Mouse (Mus musculus) liver, embryonic 16.5 days (tissue): Measurements from ENCODE around the gene Mcfd2. TPM values are rescaled to one million over a fixed set of nuclear protein-coding genes. Genes with fewer than 3 reads are reported as not detected.

Source experiments
- ATAC-seq: fragments of 200-750 bp; cut with Nextera tagmentation; 2 replicates; pipeline ENCODE4 v1.8.0; 2017; ENCODE audit warnings: low read depth, mild to moderate bottlenecking, moderate number of reproducible peaks, moderate library complexity
- H3K27ac ChIP-seq: fragments of 300-500 bp; sonication (generic); 2 replicates; pipeline ENCODE4 v1.5.1; 2014; ENCODE audit warnings: mild to moderate bottlenecking, low read length
- H3K27me3 ChIP-seq: fragments of 300-500 bp; sonication (generic); 2 replicates; pipeline ENCODE4 v1.6.1; 2014; ENCODE audit warnings: low read depth, low read length, mixed read lengths; ENCODE audit not compliant: control insufficient read depth, insufficient read depth
- H3K36me3 ChIP-seq: fragments of 300-500 bp; sonication (generic); 2 replicates; pipeline ENCODE4 v1.6.1; 2014; ENCODE audit warnings: mild to moderate bottlenecking; ENCODE audit not compliant: control insufficient read depth, insufficient read depth
- H3K4me1 ChIP-seq: fragments of 300-500 bp; sonication (generic); 2 replicates; pipeline ENCODE4 v1.6.1; 2014; ENCODE audit warnings: low read depth, low read length, mixed read lengths; ENCODE audit not compliant: control insufficient read depth
- H3K4me2 ChIP-seq: fragments of 300-500 bp; sonication (generic); 2 replicates; pipeline ENCODE4 v1.6.1; 2014; ENCODE audit warnings: low read depth, low read length, mixed read lengths
- H3K4me3 ChIP-seq: fragments of 300-500 bp; sonication (generic); 2 replicates; pipeline ENCODE4 v1.5.1; 2014; ENCODE audit warnings: low read depth, mild to moderate bottlenecking, low read length
- H3K9ac ChIP-seq: fragments of 300-500 bp; sonication (generic); 2 replicates; pipeline ENCODE4 v1.6.1; 2014; ENCODE audit warnings: low read depth, low read length
- H3K9me3 ChIP-seq: fragments of 300-500 bp; sonication (generic); replicated peaks from 2 replicates; pipeline ENCODE4 v1.6.1; 2016; ENCODE audit warnings: low read length; ENCODE audit not compliant: control insufficient read depth
- WGBS: fragments of 180-500 bp; shearing (Covaris S2); extraction: QIAGEN DNeasy Blood & Tissue Kit; methylation state at CpG from one replicate; pipeline ENCODE4 v1.1.7; 2014; ENCODE audit not compliant: insufficient replicate concordance; 5-methylcytosine and 5-hydroxymethylcytosine counted together
- polyA plus RNA-seq: library from polyadenylated mRNA; unstranded; fragments of >200 nt; fragmentation: Nextera tagmentation; extraction: Ambion mirVana; gene quantifications from 2 replicates; pipeline ENCODE4 v1.2.1, GENCODE M21; 2015

The Mcfd2 gene
- polyA plus RNA-seq, result 93.6 and 103 TPM in 2 replicates

DNA sequence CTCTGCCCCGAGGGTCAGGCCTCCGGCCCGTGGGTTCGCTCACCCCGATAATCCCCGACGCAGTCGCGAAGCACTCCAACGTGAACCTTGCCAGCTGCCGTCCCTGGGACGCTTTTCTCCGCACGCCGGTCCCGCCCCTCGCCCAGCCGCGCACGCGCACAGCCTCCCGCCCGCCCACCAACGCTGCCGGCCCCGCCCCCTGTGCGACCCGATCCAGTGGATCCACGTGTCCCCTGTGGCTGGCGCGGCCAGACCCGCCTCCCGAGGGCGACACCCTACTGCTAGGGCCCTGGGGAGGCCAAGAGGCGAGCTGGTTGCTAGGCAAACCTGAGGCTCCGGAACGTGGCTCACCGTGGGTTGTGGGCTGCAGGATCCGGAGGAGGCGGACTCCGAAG lies at the start of gene Mcfd2:
Gene Mcfd2, minus strand, starts transcription at position 144 of the 395 bp plus-strand sequence.
- Histone ChIP-seq H3K9me3 (no peaks in the 10 kb centered on the region), H3K9ac (peak within 1 kb of the TSS; percentile 78), H3K36me3 (no peaks in the 10 kb centered on the region; the same call in 1 of the 2 replicates), H3K4me3 (peak within 1 kb of the TSS; percentile 76), H3K4me2 (peak within 1 kb of the TSS; percentile 81), H3K4me1 (peaks cover 16% of the 10 kb centered on the region), H3K27ac (peak within 1 kb of the TSS; percentile 49; the same call in 1 of the 2 replicates), H3K27me3 (no peaks in the 10 kb centered on the region)
- peak; percentile 95 for ATAC-seq
- under 1% methylated on average over 41 of the region's 41 CpGs for WGBS

DNA sequence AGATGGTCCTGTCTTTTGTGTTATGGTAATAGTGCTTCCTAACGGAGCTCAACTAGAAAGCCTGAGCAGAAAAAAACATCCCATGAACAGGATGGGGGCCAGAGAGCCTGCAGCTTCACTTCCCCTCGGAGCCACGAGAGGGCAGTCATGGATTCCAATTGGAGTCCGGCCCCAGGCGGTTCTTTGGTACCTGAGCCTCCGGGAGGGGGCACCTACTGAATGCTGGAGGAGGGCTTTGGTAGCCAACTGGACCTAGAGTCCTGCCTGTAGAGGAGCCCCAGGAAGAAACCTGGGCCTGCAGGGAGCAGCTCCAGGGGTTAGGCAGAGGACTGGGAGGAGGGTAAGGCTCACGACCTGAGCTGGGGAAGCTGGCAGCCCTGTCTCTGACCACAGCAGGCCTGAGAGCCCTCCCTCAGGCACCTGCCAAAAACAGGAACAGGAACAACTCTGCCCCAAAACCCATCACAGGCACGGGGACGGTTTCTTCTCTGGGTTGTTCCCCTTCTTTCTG lies 49.3 kb upstream of the Mcfd2 start:
- WGBS, result 4% methylated on average over 9 of the region's 9 CpGs
- H3K4me1 ChIP-seq, result peaks cover 15% of the 10 kb centered on the region
- H3K4me3 ChIP-seq, result no peak overlapping the region
- no peaks in the 10 kb centered on the region for H3K27me3 ChIP-seq
- 0 out of 2 replicates have a peak overlapping the region, but pooled peaks have one; percentile 39 for H3K27ac ChIP-seq
- H3K4me2 ChIP-seq, result no peak overlapping the region
- no peaks in the 10 kb centered on the region for H3K9me3 ChIP-seq
- peak; percentile 56 for ATAC-seq
- H3K36me3 ChIP-seq, result no peaks in the 10 kb centered on the region; the same call in 1 of the 2 replicates
- H3K9ac ChIP-seq, result no peak overlapping the region

DNA sequence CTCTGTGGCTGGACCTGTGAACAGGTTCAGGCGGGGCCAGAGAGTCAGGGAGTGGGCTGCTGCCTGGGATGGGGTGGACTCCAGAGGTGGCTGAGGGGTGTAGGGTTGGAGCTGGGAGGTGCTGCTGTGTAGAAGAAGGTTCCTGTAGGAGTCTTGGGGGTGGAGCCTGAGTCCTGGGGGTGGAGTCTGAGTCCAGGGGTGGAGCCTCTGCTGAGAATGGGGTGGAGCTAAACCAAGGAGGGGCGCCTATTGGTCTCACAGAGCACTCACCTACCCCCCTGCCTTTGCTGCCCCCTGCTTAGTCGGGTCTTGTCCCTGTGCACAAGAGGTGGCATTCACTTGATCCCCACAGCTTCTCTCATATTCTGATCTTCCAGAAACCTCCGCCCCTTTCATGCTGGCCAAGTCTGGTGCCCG lies 48.8 kb upstream of the Mcfd2 start:
- Histone ChIP-seq H3K9me3 (no peaks in the 10 kb centered on the region), H3K4me2 (no peak overlapping the region), H3K36me3 (no peaks in the 10 kb centered on the region; the same call in 1 of the 2 replicates), H3K27ac (no peak overlapping the region), H3K4me3 (no peak overlapping the region), H3K27me3 (no peaks in the 10 kb centered on the region), H3K9ac (no peak overlapping the region), H3K4me1 (peaks cover 15% of the 10 kb centered on the region)
- 0 out of 2 replicates have a peak, but pooled peaks have one; percentile 7 for ATAC-seq
- 62% methylated on average over 5 of the region's 5 CpGs for WGBS

DNA sequence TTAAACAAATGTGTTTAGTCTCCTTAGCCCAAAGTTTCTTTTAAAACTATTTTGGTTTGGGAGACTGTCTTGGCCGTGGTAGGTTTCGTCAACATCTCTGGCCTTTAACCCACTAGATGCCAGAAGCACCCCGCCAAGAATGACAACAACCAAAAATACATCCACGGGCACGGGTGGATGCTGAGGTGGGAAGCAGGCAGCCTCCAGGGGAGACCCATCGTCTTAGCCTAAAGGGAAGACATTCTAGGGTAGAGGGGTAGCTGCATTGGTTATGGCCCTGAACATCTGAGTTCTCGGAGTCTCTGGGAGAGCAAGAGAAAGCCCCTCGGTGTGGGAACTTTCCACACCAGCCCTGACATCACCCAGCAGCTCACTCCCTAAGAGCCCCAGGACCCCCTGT lies 48.4 kb upstream of the Mcfd2 start:
- peaks cover 2% of the 10 kb centered on the region; the same call in 1 of the 2 replicates for H3K36me3 ChIP-seq
- WGBS, result 84% methylated on average over 8 of the region's 8 CpGs

DNA sequence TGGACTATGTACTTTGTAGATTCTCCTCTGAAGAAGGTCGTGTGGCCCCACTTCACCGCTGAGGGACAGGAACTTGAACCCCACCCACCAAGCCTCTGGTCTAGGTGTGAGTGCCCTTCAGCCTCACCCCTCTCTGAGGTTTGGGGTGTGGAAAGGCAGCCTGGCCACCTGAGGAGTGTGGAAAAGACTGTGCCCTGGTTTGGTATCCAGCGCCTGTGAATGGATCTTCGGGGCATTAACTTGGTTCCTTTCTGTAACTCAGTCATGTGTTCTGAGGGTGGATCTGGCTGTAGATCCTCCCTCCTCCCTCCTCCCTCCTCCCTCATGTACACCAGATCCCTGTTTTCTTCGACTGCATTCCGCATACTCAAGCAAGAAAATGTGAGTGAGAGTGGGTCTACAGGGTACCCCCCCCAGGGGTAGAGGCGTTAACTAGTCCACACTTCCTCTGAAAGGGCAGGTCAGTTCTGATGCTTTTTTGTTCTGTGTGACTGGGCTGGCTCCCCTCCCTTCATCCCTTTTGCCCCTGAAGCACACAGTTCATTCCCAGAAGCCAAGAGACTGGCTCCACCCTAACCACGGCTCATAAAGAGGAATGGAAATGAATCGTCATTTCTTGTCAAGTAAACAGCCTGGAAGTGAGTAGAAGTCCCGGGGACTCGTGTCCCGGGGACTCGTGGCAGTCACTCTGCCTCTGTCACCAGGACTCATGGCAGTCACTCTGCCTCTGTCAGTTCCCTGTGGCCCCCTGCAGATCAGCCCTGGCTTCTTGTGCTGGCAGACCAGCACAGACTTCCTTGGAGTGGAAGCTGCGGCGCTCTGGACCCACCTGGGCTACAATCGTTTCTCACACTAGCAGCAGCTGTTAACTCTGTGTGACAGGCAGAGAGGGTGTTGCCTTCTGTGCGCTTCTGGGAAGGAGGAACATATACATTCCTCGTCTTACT lies 47.5 kb upstream of the Mcfd2 start:
- H3K9ac ChIP-seq, result no peak overlapping the region
- H3K36me3 ChIP-seq, result peaks cover 6% of the 10 kb centered on the region
- WGBS, result 64% methylated on average over 18 of the region's 18 CpGs
- peaks cover 15% of the 10 kb centered on the region for H3K4me1 ChIP-seq
- no peaks in the 10 kb centered on the region for H3K9me3 ChIP-seq
- no peak overlapping the region for H3K4me3 ChIP-seq
- no peak overlapping the region for H3K4me2 ChIP-seq
- H3K27ac ChIP-seq, result no peak overlapping the region
- H3K27me3 ChIP-seq, result no peaks in the 10 kb centered on the region
- no peak for ATAC-seq

More for the DNA sequence above, 48.4 kb upstream of the Mcfd2 start:
- no peak overlapping the region for H3K9ac ChIP-seq
- no peaks in the 10 kb centered on the region for H3K27me3 ChIP-seq
- peaks cover 15% of the 10 kb centered on the region for H3K4me1 ChIP-seq
- ATAC-seq, result no peak
- H3K9me3 ChIP-seq, result no peaks in the 10 kb centered on the region
- no peak overlapping the region for H3K4me2 ChIP-seq
- no peak overlapping the region for H3K4me3 ChIP-seq
- no peak overlapping the region for H3K27ac ChIP-seq

DNA sequence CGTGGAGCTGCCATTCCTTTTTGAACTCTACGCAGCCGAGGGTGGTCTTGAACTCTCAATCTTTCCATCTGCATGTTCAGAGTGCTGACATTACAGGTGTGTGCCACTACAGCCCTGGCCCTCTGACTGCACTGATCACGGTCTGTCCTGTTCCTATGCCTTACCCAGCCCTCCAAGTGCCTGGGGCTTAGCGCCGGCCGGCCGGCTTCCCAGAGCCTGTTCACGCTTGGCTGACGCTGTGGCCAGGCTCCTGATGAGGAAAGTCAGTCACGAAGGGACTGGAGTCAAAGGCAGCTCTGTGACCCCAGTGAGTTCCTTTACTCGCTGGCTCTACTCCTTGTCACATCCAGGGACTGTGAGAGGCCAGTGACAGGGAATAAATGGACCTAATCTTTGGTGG lies 46.6 kb upstream of the Mcfd2 start:
- Histone ChIP-seq H3K4me2 (no peak overlapping the region), H3K4me1 (peaks cover 15% of the 10 kb centered on the region), H3K27me3 (no peaks in the 10 kb centered on the region), H3K36me3 (peaks cover 6% of the 10 kb centered on the region), H3K27ac (no peak overlapping the region), H3K9me3 (no peaks in the 10 kb centered on the region), H3K4me3 (no peak overlapping the region), H3K9ac (no peak overlapping the region)
- ATAC-seq, result no peak
- WGBS, result 82% methylated on average over 12 of the region's 12 CpGs

DNA sequence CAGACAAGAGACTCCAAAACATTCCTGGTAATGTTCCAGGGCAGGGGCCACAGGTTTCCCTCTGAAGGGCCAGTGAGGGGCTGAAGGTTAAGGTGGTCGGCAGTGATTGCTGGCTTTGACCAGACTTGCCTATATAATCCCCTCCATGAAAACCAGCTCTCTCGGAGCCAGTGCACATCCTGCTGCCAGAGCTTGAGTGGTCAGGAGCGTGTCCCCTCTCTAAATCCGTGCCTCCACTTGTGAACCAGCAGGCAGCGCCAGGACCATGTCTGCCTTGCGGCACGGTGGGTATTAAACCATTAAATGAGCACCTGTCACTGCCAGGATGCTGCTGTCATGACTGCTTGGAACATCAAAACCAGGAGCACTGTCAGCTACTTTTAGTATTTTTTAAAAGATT lies 44.8 kb upstream of the Mcfd2 start:
- Histone ChIP-seq H3K9ac (no peak overlapping the region), H3K9me3 (no peaks in the 10 kb centered on the region), H3K4me2 (no peak overlapping the region), H3K4me1 (peaks cover 6% of the 10 kb centered on the region), H3K27ac (no peak overlapping the region), H3K4me3 (no peak overlapping the region), H3K27me3 (no peaks in the 10 kb centered on the region), H3K36me3 (peaks cover 6% of the 10 kb centered on the region)
- WGBS, result 79% methylated on average over 7 of the region's 7 CpGs
- no peak for ATAC-seq

DNA sequence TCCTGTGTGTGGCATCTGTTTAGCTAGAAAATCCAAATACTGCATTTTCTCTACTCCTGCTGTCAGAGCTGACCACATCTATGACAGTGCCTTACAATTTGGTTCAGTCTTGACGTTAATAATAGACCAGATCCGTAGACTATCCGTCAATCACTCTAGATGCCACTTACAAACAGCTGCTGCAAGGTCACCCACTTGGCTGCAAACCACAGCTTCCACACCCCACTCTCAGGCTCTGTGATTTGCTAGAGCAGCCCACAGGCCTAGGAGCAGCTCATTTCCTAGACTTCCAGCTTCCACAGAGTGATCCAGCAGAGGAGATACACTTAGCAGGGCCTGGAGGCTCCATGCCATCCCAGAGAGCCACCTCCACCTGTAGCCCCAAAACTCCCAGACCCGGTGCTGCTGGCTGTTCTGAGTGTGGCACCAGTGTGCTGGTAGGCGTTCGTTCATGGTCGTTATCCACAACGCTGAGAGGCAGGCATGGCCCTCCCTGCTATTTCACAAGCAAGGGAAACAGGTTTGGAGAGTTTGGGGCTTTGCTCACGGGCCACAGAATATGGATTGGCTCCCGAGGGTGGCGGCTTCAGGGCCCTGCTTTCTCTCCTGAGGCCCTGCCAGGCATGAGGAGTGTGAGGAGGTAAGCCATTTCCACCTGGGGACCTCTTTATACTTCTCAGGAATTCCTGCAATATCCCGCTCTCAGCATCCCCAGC lies 43.5 kb upstream of the Mcfd2 start:
- H3K4me1 ChIP-seq, result peaks cover 6% of the 10 kb centered on the region
- no peak overlapping the region for H3K9ac ChIP-seq
- H3K27ac ChIP-seq, result no peak overlapping the region
- 71% methylated on average over 12 of the region's 12 CpGs for WGBS
- ATAC-seq, result no peak
- H3K4me2 ChIP-seq, result no peak overlapping the region
- no peaks in the 10 kb centered on the region for H3K9me3 ChIP-seq
- H3K4me3 ChIP-seq, result no peak overlapping the region
- H3K36me3 ChIP-seq, result peaks cover 6% of the 10 kb centered on the region
- no peaks in the 10 kb centered on the region for H3K27me3 ChIP-seq
